Mouse (Mus musculus): ENCODE data around the gene Uggt1. TPM values are rescaled to one million over a fixed set of nuclear protein-coding genes. Genes with fewer than 3 reads are reported as not detected.

The Uggt1 gene
- polyA plus RNA-seq, 1 experiment = 77.5 TPM

DNA sequence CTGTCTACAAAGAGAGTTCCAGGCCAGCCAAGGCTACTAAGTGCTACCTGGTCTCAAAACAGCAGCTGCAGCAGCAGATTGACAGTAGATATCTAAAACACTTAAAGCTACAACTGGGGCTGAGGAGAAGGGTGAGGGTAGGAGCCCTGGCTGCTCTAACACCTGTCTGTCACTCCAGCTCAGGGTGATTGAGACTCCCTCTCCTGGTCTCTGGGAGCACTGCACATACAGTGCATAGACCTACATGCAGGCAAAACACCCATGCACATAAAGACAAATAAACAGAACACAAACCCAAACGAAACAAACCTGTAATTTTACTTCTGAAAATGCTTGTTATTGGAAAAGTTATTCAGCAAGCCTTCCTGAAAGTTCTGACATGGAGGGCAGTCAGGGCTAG is 95.1 kb downstream of the Uggt1 start:
- H3K4me1 ChIP-seq (ENCODE audit: control insufficient read depth, insufficient read depth, low read length) = no peaks in the 10 kb centered on the region
- no peaks in the 10 kb centered on the region for H3K9me3 ChIP-seq (replicated peaks; ENCODE audit: control insufficient read depth, insufficient read depth, low read length, poor library complexity, severe bottlenecking)
- no peak overlapping the region for H3K27ac ChIP-seq (ENCODE audit: insufficient read depth, low read length)
- no peak overlapping the region for H3K4me3 ChIP-seq (ENCODE audit: low read depth, low read length)
- H3K9ac ChIP-seq (ENCODE audit: low read depth, poor library complexity, severe bottlenecking) = no peak overlapping the region
- H3K27me3 ChIP-seq (ENCODE audit: control insufficient read depth, insufficient read depth, low read length, poor library complexity, severe bottlenecking) = no peaks in the 10 kb centered on the region
- no peak for TF ChIP-seq EP300 (IDR thresholded peaks at IDR 0.05; ENCODE audit: insufficient read depth, low read depth, low read length)
- peak; percentile 68 for TF ChIP-seq CTCF (IDR thresholded peaks at IDR 0.05; ENCODE audit: low read depth, low read length)
- peaks cover 45% of the 10 kb centered on the region for H3K36me3 ChIP-seq (ENCODE audit: control insufficient read depth, insufficient read depth, low read length, poor library complexity, severe bottlenecking)

GRCm38 (mm10) chr1:36148809-36149208 is 95.7 kb downstream of the Uggt1 start:
- H3K27me3 ChIP-seq (ENCODE audit: control insufficient read depth, insufficient read depth, low read length, poor library complexity, severe bottlenecking) = no peaks in the 10 kb centered on the region
- H3K4me3 ChIP-seq (ENCODE audit: low read depth, low read length) = no peak overlapping the region
- TF ChIP-seq CTCF (IDR thresholded peaks at IDR 0.05; ENCODE audit: low read depth, low read length) (no peak), EP300 (IDR thresholded peaks at IDR 0.05; ENCODE audit: insufficient read depth, low read depth, low read length) (no peak), POLR2A (IDR thresholded peaks at IDR 0.05; ENCODE audit: insufficient read depth, low read length) (no peak)
- no peaks in the 10 kb centered on the region for H3K9me3 ChIP-seq (replicated peaks; ENCODE audit: control insufficient read depth, insufficient read depth, low read length, poor library complexity, severe bottlenecking)
- H3K4me1 ChIP-seq (ENCODE audit: control insufficient read depth, insufficient read depth, low read length) = no peaks in the 10 kb centered on the region
- no peak overlapping the region for H3K27ac ChIP-seq (ENCODE audit: insufficient read depth, low read length)
- no peak overlapping the region for H3K9ac ChIP-seq (ENCODE audit: low read depth, poor library complexity, severe bottlenecking)
- peaks cover 46% of the 10 kb centered on the region for H3K36me3 ChIP-seq (ENCODE audit: control insufficient read depth, insufficient read depth, low read length, poor library complexity, severe bottlenecking)

DNA sequence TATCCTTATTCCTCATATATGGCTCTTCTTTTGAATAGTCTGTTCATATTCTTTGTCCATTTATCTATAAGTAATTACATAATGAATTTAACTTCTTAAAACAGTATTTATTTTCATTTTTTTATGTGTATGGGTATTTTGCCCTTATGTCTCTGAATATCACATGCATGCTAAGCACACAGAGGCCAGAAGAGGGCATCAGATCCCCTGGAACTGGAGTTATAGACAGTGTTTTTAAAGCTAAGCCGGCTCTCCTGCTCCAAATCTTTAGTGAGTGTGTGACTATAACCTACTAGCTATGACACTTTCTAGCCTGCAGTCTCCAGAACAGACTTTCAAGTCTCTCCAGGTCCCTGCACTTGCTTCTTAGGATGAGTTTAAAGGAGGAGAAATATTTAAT is 99.5 kb downstream of the Uggt1 start:
- Histone ChIP-seq H3K9me3 (replicated peaks; ENCODE audit: control insufficient read depth, insufficient read depth, low read length, poor library complexity, severe bottlenecking) (no peaks in the 10 kb centered on the region), H3K4me1 (ENCODE audit: control insufficient read depth, insufficient read depth, low read length) (no peaks in the 10 kb centered on the region), H3K9ac (ENCODE audit: low read depth, poor library complexity, severe bottlenecking) (no peak overlapping the region), H3K27ac (ENCODE audit: insufficient read depth, low read length) (no peak overlapping the region), H3K27me3 (ENCODE audit: control insufficient read depth, insufficient read depth, low read length, poor library complexity, severe bottlenecking) (no peaks in the 10 kb centered on the region), H3K4me3 (ENCODE audit: low read depth, low read length) (no peak overlapping the region), H3K36me3 (ENCODE audit: control insufficient read depth, insufficient read depth, low read length, poor library complexity, severe bottlenecking) (peaks cover 31% of the 10 kb centered on the region)
- TF ChIP-seq EP300 (IDR thresholded peaks at IDR 0.05; ENCODE audit: insufficient read depth, low read depth, low read length) = no peak
- no peak for TF ChIP-seq POLR2A (IDR thresholded peaks at IDR 0.05; ENCODE audit: insufficient read depth, low read length)
- no peak for TF ChIP-seq CTCF (IDR thresholded peaks at IDR 0.05; ENCODE audit: low read depth, low read length)

- Histone ChIP-seq H3K27me3 (ENCODE audit: control insufficient read depth, insufficient read depth, low read length, poor library complexity, severe bottlenecking) (no peaks in the 10 kb centered on the region), H3K4me3 (ENCODE audit: low read depth, low read length) (no peak overlapping the region), H3K4me1 (ENCODE audit: control insufficient read depth, insufficient read depth, low read length) (no peaks in the 10 kb centered on the region), H3K27ac (ENCODE audit: insufficient read depth, low read length) (no peak overlapping the region), H3K36me3 (ENCODE audit: control insufficient read depth, insufficient read depth, low read length, poor library complexity, severe bottlenecking) (peaks cover 6% of the 10 kb centered on the region), H3K9ac (ENCODE audit: low read depth, poor library complexity, severe bottlenecking) (no peak overlapping the region), H3K9me3 (replicated peaks; ENCODE audit: control insufficient read depth, insufficient read depth, low read length, poor library complexity, severe bottlenecking) (no peaks in the 10 kb centered on the region)
- TF ChIP-seq CTCF (IDR thresholded peaks at IDR 0.05; ENCODE audit: low read depth, low read length) (no peak), EP300 (IDR thresholded peaks at IDR 0.05; ENCODE audit: insufficient read depth, low read depth, low read length) (no peak), POLR2A (IDR thresholded peaks at IDR 0.05; ENCODE audit: insufficient read depth, low read length) (no peak)
These were observed 104.2 kb downstream of the Uggt1 start for GRCm38 (mm10) chr1:36140311-36140710.

- Histone ChIP-seq H3K4me3 (ENCODE audit: low read depth, low read length) (no peak overlapping the region), H3K4me1 (ENCODE audit: control insufficient read depth, insufficient read depth, low read length) (no peaks in the 10 kb centered on the region), H3K27me3 (ENCODE audit: control insufficient read depth, insufficient read depth, low read length, poor library complexity, severe bottlenecking) (no peaks in the 10 kb centered on the region), H3K27ac (ENCODE audit: insufficient read depth, low read length) (no peak overlapping the region), H3K36me3 (ENCODE audit: control insufficient read depth, insufficient read depth, low read length, poor library complexity, severe bottlenecking) (no peaks in the 10 kb centered on the region), H3K9ac (ENCODE audit: low read depth, poor library complexity, severe bottlenecking) (no peak overlapping the region), H3K9me3 (replicated peaks; ENCODE audit: control insufficient read depth, insufficient read depth, low read length, poor library complexity, severe bottlenecking) (no peaks in the 10 kb centered on the region)
- peak; percentile 94 for TF ChIP-seq CTCF (IDR thresholded peaks at IDR 0.05; ENCODE audit: low read depth, low read length)
- no peak for TF ChIP-seq POLR2A (IDR thresholded peaks at IDR 0.05; ENCODE audit: insufficient read depth, low read length)
These were observed 109.9 kb downstream of the Uggt1 start for GRCm38 (mm10) chr1:36134584-36134983.

DNA sequence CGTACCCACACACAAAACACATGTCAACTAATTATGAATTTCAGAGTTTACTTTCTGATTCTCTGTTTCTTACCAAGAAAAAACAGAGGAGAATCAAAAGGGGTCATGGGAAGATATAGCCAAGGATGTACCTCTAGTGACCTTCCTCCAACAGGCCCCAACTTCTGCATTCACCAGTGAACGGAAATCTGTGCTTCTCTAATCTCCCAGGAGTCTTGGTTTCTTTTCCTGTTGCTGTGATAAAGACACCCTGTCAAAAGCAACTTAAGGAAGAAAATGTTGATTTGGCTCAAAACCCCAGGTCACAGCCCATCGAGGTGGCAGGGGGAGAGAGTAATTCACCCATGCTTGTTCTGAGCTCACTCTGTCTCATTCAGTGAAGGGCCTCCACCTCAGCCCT is 110.9 kb downstream of the Uggt1 start:
- H3K4me1 ChIP-seq (ENCODE audit: control insufficient read depth, insufficient read depth, low read length) = no peaks in the 10 kb centered on the region
- no peaks in the 10 kb centered on the region for H3K27me3 ChIP-seq (ENCODE audit: control insufficient read depth, insufficient read depth, low read length, poor library complexity, severe bottlenecking)
- H3K9me3 ChIP-seq (replicated peaks; ENCODE audit: control insufficient read depth, insufficient read depth, low read length, poor library complexity, severe bottlenecking) = no peaks in the 10 kb centered on the region
- TF ChIP-seq CTCF (IDR thresholded peaks at IDR 0.05; ENCODE audit: low read depth, low read length) = no peak
- no peak for TF ChIP-seq EP300 (IDR thresholded peaks at IDR 0.05; ENCODE audit: insufficient read depth, low read depth, low read length)
- no peak for TF ChIP-seq POLR2A (IDR thresholded peaks at IDR 0.05; ENCODE audit: insufficient read depth, low read length)
- H3K27ac ChIP-seq (ENCODE audit: insufficient read depth, low read length) = no peak overlapping the region
- no peaks in the 10 kb centered on the region for H3K36me3 ChIP-seq (ENCODE audit: control insufficient read depth, insufficient read depth, low read length, poor library complexity, severe bottlenecking)
- H3K9ac ChIP-seq (ENCODE audit: low read depth, poor library complexity, severe bottlenecking) = no peak overlapping the region
- no peak overlapping the region for H3K4me3 ChIP-seq (ENCODE audit: low read depth, low read length)
